Mouse (Mus musculus): ENCODE measurements around the gene Mdc1.

GRCm38 (mm10) chr17:35896781-35897643 is 55.7 kb downstream of the Mdc1 start, which contains the start of gene 2310061I04Rik:
- TF ChIP-seq GATA1 (IDR thresholded peaks at IDR 0.05; ENCODE audit: borderline replicate concordance, low read length) = no peak
- TF ChIP-seq FLI1 (IDR thresholded peaks at IDR 0.05; ENCODE audit: low read length) = no peak

All from megakaryocyte, embryonic 14.5 days (primary cell).